Mouse (Mus musculus) hindbrain, embryonic 10.5 days (tissue): Measurements from ENCODE around the gene Boll. TPM values are rescaled to one million over a fixed set of nuclear protein-coding genes. Genes with fewer than 3 reads are reported as not detected.

Experiments used
- DNase-seq: peaks from one replicate; pipeline ENCODE4 v3.0.0-alpha.2; 2017; ENCODE audit warnings: low spot score
- H3K27ac ChIP-seq: fragments of 300-500 bp; sonication (generic); 2 replicates; pipeline ENCODE4 v1.5.1; 2016; ENCODE audit warnings: mild to moderate bottlenecking, moderate library complexity
- H3K27me3 ChIP-seq: fragments of 300-500 bp; sonication (generic); 2 replicates; pipeline ENCODE4 v1.6.1; 2016; ENCODE audit warnings: mild to moderate bottlenecking; ENCODE audit not compliant: poor library complexity, insufficient read depth, severe bottlenecking
- H3K36me3 ChIP-seq: fragments of 300-500 bp; sonication (generic); 2 replicates; pipeline ENCODE4 v1.6.1; 2016; ENCODE audit warnings: mild to moderate bottlenecking, moderate library complexity
- H3K4me1 ChIP-seq: fragments of 300-500 bp; sonication (generic); replicated peaks from 2 replicates; pipeline ENCODE4 v1.6.1; 2016; ENCODE audit warnings: mild to moderate bottlenecking
- H3K4me3 ChIP-seq: fragments of 300-500 bp; sonication (generic); 2 replicates; pipeline ENCODE4 v1.5.1; 2016; ENCODE audit warnings: mild to moderate bottlenecking, moderate library complexity
- H3K9me3 ChIP-seq: fragments of 300-500 bp; sonication (generic); 2 replicates; pipeline ENCODE4 v1.6.1; 2016; ENCODE audit warnings: mild to moderate bottlenecking, moderate library complexity
- WGBS: fragments of 180-500 bp; shearing (Covaris S2); methylation state at CpG from one replicate; pipeline ENCODE4 v1.1.7; 2016; 5-methylcytosine and 5-hydroxymethylcytosine counted together
- polyA plus RNA-seq: library from polyadenylated mRNA; unstranded; fragments of >200 nt; fragmentation: Nextera tagmentation; extraction: Ambion mirVana; gene quantifications from 2 replicates; pipeline ENCODE4 v1.2.1, GENCODE M21; 2016

Boll gene
- polyA plus RNA-seq: 0.17 and 0.26 TPM in 2 replicates

DNA sequence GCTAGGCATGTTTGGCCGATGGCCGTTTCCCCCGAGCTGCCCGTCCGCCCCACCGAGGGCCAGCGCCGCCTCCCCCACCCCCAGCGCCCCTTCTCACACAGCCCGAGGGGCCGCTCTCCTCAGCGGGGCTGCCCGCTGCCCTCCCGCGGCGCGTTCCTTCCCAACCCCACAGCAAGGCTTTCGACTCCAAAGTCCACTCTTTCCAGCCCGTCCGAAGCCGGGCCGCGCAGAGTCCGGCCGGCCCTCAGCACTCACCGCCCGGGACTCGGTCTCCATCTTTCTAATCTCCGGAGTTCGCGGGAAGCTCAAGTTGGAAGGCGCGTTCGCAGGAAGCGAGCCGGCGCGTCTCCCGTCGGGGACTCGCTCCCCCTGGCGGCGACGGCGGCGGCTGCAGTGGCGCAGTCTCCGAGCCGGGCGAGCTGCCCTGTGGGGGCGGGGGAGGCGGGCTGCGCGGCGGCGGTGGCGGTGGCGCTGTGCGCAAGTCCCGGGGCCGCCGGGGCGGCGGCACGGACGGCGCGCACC lies at the start of gene Boll:
Boll (minus strand) TSS at position 426 of the 522 bp plus-strand sequence.
- Histone ChIP-seq H3K27me3 (peaks cover 34% of the 10 kb centered on the region), H3K4me3 (peak within 1 kb of the TSS; percentile 57), H3K9me3 (peaks cover 10% of the 10 kb centered on the region), H3K27ac (peak within 1 kb of the TSS; percentile 66), H3K36me3 (no peaks in the 10 kb centered on the region), H3K4me1 (peaks cover 12% of the 10 kb centered on the region)
- WGBS: 11% methylated on average over 68 of the region's 68 CpGs
- DNase-seq: peak; percentile 74

DNA sequence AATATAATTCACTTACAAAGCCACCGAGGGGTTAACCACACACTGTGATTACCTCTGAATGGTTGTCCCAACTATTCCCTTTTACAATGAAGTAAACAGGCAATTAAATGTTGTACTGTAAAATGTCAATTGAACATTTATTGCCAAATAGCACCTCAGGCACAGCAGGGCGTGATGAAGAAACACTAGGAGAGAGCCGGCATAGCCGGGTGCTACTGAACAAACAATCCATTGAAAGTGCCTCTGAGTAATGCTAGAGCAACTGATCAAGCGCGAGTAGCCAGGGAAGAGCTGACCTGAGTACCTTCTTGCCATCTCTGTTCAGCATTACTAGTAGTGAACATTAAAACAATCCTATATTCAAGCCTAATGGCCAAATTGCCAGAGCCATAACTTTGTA lies 49.3 kb upstream of the Boll start:
- peaks cover 16% of the 10 kb centered on the region for H3K27me3 ChIP-seq
- DNase-seq: no peak
- no peaks in the 10 kb centered on the region for H3K9me3 ChIP-seq
- no peak overlapping the region for H3K4me3 ChIP-seq
- H3K27ac ChIP-seq: no peak overlapping the region
- H3K4me1 ChIP-seq: 0 out of 2 replicates have a peak, but pooled peaks cover 2% of the 10 kb centered on the region
- H3K36me3 ChIP-seq: no peaks in the 10 kb centered on the region
- WGBS: 83% methylated on average over 6 of the region's 6 CpGs

DNA sequence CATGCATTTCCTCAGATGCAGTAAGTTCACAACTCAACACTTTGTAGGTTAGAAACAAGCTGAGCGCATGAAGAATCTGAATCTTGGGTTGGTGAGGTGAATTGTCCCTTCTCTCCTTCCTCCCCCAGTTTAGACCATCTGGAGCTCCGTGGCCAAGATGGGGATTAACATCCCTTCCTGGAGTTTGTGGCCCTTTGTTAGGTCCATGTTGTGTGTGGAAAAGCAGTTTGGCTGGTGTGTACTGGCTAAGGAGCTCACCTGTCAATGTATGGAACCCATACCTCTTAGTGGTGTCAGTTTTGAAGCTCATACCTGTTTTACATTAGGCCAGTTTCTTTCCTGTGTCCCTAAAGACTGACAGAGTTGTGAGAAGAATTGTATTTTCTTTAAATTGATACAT lies 47.8 kb upstream of the Boll start:
- Histone ChIP-seq H3K9me3 (no peaks in the 10 kb centered on the region), H3K27me3 (peaks cover 31% of the 10 kb centered on the region), H3K4me3 (no peak overlapping the region), H3K36me3 (no peaks in the 10 kb centered on the region), H3K4me1 (peaks cover 14% of the 10 kb centered on the region), H3K27ac (no peak overlapping the region)
- no peak for DNase-seq
- 82% methylated on average over 2 of the region's 2 CpGs for WGBS

DNA sequence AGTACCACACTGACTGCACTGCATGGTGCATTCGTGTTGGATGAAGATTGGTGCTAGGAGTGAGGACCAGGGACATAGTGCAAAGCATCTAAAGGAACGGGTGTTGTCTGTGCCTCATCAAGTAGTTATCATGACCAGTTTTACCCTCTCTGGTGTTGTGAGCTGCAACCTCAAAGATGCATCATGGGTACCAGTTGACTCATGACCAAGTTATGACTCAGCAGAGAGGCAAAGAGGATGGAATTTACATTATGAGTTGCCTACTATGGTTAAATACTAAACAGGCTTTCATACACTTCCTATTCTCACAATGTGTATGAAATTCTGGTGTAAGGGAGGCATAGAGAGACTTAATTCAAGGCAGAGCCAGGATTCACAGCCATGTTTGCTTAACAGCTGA lies 47.4 kb upstream of the Boll start:
- Histone ChIP-seq H3K27ac (no peak overlapping the region), H3K4me1 (peaks cover 16% of the 10 kb centered on the region), H3K36me3 (no peaks in the 10 kb centered on the region), H3K27me3 (peaks cover 33% of the 10 kb centered on the region), H3K9me3 (no peaks in the 10 kb centered on the region), H3K4me3 (no peak overlapping the region)
- WGBS: 85% methylated on average over 2 of the region's 2 CpGs
- no peak for DNase-seq

DNA sequence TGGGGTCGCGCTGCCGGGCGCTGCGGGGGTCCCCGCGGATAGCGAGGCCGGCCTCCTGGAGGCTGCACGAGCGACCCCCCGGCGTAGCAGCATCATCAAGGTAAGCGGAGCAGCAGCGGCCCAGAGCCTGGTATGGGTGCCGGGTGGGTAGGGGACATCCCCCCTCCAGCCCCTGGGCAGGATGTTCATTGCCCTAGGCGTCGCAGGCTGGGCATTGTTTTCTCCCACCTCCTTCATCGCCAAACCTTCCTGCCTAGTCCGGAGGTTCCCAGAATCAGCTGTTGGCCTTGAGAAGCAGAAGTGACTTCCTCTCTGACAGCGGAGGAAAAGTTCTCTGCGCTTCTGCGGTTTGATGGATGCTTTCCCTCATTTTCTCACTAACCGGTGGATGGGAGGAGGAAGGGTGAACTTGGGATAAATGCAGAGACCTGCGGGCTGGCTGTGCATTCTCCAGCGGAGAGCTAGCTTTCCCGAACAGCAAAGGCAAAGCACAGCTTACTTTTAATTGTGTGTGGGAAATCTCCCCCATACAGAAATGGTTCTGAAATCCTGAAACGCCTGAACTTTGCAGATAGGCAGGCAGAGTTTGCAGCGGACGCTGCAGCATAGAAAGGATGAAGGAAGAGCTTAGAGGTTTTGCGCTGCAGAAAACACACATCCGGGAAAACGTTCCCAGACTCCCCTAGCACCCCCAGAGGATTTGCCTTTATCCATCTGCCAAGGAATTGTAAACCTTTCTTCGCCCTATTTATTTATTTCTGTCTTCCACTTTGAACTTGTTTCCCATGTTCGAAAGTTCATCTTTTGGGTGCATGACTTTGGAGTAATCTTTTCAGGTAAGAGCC lies 43.5 kb upstream of the Boll start:
- DNase-seq: peak; percentile 51
- H3K9me3 ChIP-seq: no peaks in the 10 kb centered on the region
- peaks cover 45% of the 10 kb centered on the region for H3K27me3 ChIP-seq
- H3K36me3 ChIP-seq: no peaks in the 10 kb centered on the region
- H3K4me3 ChIP-seq: peak overlapping the region; percentile 64
- 4% methylated on average over 35 of the region's 35 CpGs for WGBS
- peak overlapping the region; percentile 83 for H3K27ac ChIP-seq
- peaks cover 25% of the 10 kb centered on the region for H3K4me1 ChIP-seq

DNA sequence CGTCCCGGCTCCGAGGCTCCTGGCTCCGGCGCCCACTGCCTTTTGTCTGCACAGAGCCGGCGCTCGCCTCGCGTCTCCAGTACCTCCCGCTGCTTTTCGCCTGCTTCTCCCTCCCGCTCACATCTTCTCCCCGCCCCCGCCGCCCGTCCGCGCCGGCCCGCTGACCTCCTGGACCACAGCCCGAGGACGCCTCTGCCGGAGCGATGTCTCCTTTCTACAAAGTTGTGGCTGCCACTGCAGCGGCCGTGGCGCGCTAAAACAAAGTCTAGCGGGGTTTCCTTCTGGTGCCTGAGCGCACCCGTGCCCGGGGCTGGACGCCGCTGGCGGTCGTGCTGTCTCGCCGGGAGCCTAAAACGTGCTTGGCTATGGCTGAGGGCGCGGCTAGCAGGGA lies 42.7 kb upstream of the Boll start:
- Histone ChIP-seq H3K4me3 (peak overlapping the region; percentile 64), H3K4me1 (peaks cover 25% of the 10 kb centered on the region), H3K27ac (peak overlapping the region; percentile 83), H3K9me3 (no peaks in the 10 kb centered on the region), H3K36me3 (no peaks in the 10 kb centered on the region), H3K27me3 (peaks cover 45% of the 10 kb centered on the region)
- under 1% methylated on average over 42 of the region's 42 CpGs for WGBS
- no peak for DNase-seq

DNA sequence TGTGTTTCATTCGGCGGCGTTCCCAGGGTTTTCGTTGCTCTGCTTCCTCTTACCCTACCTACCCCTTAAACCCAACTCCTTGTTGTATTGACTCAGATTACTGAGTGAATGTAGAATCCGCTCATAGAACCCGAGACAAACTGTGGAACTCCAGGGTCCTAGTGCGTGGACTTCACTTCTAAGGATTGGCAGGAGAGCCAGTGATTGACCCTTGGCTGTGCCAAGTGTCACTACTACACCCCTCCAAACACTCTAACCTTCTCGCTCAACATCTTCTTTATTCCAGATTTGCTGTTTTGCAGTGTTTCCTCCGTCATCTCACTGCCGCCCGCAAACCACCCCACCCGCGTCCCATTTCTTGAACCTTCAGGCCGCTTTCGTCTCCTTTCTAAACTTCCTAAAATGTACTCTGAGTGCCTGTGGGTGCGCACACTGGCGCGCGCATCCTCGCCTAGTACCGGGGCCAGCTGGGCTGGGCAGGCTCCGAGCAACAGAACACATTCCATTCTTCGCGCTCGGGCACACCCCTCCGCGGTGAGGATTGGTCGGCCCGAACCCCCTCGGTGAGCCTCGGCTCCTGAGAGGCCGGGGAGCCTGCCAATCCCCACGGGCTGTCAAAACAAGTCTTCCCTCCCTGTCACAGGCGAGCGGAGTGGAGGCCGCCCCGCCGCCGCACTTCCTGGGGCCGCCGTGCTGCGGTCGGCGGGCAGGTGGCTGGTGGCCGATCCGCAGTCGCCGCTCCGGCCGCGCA lies 42.2 kb upstream of the Boll start, which contains the start of gene Plcl1:
Plcl1 (plus strand) TSS at position 650 of the 751 bp plus-strand sequence.
- DNase-seq: peak; percentile 95
- Histone ChIP-seq H3K4me3 (peak within 1 kb of the TSS; percentile 64), H3K4me1 (peaks cover 25% of the 10 kb centered on the region), H3K27ac (peak within 1 kb of the TSS; percentile 83), H3K36me3 (no peaks in the 10 kb centered on the region), H3K9me3 (no peaks in the 10 kb centered on the region), H3K27me3 (peaks cover 45% of the 10 kb centered on the region)
- 4% methylated on average over 51 of the region's 51 CpGs for WGBS

DNA sequence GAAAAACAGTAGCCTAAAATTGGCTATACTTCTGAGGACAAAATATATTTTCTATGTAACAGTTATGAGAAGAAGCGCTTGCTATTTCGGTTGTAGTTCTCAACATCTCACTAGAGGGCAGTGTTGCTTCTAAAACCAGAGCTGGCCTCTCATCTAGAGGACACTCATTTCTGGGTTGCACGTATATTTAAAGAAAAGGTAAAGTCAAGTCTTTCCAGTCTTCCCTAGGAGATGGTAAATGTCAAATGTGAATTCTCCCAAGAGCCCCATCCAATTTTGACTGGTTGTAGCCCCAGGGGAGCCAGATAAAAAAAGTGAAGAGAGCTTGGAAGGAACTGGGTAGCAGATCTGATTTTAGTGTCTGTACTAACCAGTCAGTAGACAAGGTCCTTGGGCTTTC lies 41.2 kb upstream of the Boll start:
- DNase-seq: peak; percentile 30
- Histone ChIP-seq H3K4me1 (peaks cover 25% of the 10 kb centered on the region), H3K9me3 (no peaks in the 10 kb centered on the region), H3K27ac (no peak overlapping the region), H3K27me3 (peaks cover 45% of the 10 kb centered on the region), H3K4me3 (no peak overlapping the region), H3K36me3 (no peaks in the 10 kb centered on the region)
- WGBS: 4% methylated on average over 3 of the region's 3 CpGs

DNA sequence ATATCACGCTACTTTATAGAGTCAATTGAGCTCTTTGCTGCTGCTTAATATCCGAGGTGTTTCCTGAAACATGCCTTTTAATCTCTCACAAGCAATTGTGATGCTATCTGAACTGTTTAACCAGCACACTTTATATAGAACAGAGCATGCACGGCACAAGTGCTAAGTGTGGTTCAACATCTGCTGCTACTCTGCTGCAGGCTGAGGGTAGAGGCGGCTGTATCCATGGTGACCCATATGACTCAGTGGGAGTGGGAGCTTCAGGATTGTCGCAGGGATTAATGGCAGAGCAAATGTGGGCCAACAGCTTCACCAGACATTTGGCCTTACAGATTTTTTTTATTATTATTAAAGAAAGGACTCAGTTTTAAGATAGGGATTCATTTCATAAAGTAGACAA lies 36.6 kb upstream of the Boll start:
- Histone ChIP-seq H3K4me3 (no peak overlapping the region), H3K9me3 (no peaks in the 10 kb centered on the region), H3K4me1 (peaks cover 4% of the 10 kb centered on the region; the same call in 1 of the 2 replicates), H3K27ac (no peak overlapping the region), H3K36me3 (no peaks in the 10 kb centered on the region), H3K27me3 (peaks cover 8% of the 10 kb centered on the region; the same call in 1 of the 2 replicates)
- DNase-seq: no peak
- WGBS: 51% methylated on average over 5 of the region's 5 CpGs

DNA sequence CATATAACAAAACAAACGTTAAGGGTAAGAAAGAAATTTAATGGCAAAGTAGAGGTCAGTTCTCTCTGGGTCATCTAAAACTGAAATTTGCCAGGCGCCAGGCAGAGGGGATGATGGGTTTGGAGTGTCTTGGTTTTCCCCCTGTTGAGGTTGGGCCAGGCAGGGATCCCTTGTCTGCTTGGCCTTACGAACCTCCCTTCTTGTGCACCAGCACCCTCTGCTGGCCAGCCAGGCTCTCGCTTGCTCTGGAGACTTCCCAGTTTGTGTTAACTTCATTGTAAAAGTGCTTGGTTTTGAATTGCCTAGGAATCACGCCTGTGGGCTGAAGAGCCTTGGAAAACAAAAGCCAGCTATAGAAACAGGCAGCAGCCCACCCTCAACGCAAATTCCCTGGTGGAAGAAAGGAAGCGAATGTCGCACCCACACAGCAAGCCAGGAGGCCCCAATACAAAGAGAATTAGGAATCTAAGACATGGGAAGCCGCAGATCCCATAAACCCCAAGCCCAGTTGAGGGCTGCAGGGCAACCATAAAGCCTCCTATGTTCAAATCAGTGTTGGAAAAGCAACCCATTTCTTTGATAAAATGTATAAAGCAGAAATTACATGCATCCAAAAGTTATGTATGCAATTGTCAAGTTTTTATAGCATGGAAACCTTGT lies 20.0 kb upstream of the Boll start:
- H3K36me3 ChIP-seq: no peaks in the 10 kb centered on the region
- H3K27me3 ChIP-seq: no peaks in the 10 kb centered on the region
- H3K27ac ChIP-seq: no peak overlapping the region
- DNase-seq: peak; percentile 87
- no peak overlapping the region for H3K4me3 ChIP-seq
- WGBS: 13% methylated on average over 9 of the region's 9 CpGs
- H3K9me3 ChIP-seq: no peaks in the 10 kb centered on the region
- H3K4me1 ChIP-seq: peaks cover 4% of the 10 kb centered on the region; the same call in 1 of the 2 replicates

DNA sequence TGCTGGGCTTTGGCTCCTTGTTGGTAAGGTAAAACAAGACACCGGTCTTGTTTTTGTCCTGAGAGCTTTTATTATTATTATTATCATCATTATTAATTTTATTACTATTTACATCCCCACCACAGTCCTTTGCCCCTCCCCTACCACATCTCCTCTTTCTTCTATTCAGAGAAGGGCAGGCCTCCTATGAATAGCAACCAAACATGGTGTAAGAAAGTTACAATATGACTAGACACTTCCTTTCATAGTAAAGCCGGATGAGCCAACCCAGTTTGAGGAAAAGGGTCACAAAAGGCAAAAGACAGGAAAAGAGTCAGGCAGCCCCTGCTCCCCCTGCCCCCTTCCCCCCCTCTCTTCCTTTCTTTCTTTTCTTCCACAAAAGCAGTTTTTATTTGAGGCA lies 17.3 kb upstream of the Boll start:
- WGBS: 72% methylated on average over 2 of the region's 2 CpGs
- H3K9me3 ChIP-seq: no peaks in the 10 kb centered on the region
- H3K4me1 ChIP-seq: peaks cover 4% of the 10 kb centered on the region; the same call in 1 of the 2 replicates
- H3K27me3 ChIP-seq: no peaks in the 10 kb centered on the region
- no peak overlapping the region for H3K27ac ChIP-seq
- DNase-seq: no peak
- H3K36me3 ChIP-seq: no peaks in the 10 kb centered on the region
- H3K4me3 ChIP-seq: no peak overlapping the region

DNA sequence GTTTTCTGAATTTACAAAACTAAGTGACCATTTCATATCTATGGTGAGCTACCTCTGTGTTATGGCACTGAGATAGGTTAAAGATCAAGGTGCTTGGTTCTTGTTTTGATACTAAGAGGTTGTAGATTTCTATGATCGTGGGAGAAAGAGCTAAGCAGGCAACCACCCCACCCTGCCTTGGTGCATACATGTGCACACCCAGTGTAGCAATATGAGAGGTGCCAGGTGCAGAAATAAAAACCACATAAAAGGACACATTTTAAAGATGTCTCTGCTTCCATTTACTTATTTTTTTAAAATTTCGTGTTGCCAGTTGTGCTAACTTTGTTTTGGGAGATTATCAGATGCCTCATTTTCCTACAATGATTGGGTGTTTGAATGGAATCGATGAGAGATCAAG lies 9.4 kb upstream of the Boll start:
- no peaks in the 10 kb centered on the region for H3K4me1 ChIP-seq
- no peak overlapping the region for H3K27ac ChIP-seq
- no peak for DNase-seq
- no peaks in the 10 kb centered on the region for H3K27me3 ChIP-seq
- no peaks in the 10 kb centered on the region for H3K9me3 ChIP-seq
- no peak overlapping the region for H3K4me3 ChIP-seq
- no peaks in the 10 kb centered on the region for H3K36me3 ChIP-seq
- WGBS: 89% methylated on average over 3 of the region's 3 CpGs
